Mouse (Mus musculus): ENCODE results near the gene Lrrc59.

Lrrc59 gene

DNA sequence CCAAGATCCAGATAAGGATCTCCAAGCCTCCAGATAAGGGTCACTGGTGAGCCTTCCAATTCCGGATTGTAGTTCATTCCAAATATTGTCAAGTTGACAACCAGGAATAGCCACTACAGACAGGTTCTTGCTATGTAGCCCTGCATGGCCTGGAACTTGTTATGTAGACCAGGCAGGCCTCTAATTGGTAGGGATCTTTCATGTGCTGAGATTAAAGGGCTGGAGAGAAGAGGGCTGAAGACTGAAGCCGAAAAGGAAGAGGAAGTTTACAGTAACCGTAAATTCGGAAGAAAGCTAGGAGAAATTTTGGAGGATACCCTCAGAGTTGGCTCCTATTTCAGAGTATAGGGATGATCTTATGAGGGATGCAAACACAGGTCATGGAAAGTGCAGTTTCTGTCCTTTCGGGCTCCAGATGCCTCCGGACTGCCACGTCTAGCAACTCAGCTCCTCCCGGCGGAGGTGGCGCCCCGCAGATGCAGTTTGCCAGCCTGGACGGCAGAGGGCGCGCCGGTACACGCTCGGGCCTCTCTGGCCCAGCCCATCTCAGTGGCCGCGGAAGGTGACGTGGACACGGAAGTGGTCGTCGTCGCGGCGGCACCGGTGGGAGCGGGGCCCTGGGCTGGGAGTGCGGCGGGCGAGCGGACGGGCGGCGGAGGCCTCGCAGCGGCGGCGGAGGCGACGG, at the start of gene Lrrc59:
Gene Lrrc59, plus strand, starts transcription at position 569 of the 685 bp plus-strand sequence.
- DNase-seq = peak; percentile 95

DNA sequence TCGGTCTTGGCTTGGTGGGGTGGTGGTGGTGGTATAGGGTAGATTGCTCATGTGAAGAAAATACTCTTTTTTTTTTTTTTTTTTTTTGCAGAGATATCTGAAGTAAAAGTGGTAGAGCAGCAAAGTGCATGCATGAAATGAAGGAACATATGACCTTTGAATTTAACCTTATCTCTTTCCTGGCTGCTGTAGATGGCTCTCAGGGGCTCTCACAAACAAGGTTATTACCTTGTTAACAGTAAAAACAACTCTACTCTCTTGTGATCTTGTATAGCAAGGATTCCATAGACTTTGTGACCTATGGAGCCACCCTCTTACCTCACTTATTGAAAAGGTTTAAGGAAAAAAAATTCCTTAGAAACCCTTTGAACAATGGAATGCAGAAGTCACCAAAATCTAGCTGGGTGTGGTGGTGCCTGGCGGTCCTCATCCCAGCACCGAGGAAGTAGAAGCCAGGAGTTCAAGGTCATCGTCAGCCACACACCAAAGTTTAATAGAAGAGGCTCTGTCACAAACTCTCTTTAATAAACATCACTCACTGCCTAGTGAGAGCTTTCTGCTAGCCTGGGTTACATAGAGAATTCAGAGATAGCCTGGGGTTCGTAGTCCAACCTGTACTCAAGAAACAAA, 49.3 kb upstream of the Lrrc59 start:
- DNase-seq = no peak

DNA sequence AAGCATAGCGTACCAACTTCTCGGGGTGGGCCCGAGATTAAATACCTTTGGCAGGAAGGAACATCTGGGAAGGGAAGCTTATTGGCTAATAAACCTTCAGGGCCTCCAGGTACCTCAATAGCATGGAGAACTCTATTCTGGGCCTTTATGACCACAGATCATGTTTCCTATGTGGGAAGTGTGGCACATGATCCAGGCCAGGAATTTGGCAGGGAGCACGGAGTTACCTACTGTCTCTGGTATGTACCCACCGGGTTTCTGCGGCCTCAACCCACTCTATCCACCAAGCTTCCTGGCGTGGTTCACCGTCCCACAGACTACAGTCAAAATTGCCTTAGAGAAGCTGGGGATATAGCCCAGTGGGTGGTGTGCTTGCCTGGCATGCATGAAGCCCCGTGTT, 44.5 kb upstream of the Lrrc59 start:
- no peak for DNase-seq

DNA sequence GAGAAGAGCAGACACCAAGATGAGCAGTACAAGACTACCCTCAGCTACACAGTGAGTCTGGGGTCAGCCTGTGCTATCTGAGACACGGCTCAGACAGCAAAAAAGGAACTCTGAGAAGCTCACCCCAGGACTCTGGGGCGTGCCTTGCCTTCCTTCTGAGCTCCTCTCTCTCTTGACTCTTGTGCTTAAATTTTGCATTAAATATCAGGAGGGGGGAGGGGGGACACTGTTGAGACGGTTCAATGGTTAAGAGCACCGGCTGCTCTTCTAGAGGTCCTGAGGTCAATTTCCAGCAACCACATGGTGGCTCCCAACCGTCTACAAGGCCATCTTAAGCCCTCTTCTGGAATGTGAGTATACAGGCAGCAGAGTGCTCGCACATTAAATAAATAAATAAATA, 42.1 kb upstream of the Lrrc59 start:
- DNase-seq = no peak

DNA sequence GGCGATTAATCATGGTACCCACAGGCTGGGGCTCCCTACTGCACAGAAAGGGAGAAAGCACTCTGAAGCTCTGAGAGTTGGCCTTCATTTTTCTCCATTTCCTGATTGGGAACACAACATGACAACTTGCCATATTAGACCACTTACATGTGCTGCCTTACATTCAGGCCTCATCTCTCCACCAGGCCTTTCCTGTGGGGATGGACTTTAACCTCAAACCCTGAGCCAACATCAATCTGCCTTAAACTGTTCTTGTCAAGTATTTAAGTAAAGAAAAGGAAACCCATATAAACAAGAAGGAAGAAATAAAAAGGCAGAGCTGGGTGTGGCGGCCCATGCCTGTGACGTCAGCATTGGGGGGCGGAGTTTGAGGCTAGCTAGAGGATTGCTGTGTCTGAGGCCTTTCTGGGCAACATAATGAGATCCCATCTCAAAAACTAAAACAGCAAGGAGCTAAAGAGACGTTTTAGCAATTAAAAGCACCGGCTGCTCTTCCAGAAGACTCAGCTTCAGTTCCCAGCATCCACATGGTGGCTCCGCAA, 33.2 kb upstream of the Lrrc59 start:
- DNase-seq = no peak

DNA sequence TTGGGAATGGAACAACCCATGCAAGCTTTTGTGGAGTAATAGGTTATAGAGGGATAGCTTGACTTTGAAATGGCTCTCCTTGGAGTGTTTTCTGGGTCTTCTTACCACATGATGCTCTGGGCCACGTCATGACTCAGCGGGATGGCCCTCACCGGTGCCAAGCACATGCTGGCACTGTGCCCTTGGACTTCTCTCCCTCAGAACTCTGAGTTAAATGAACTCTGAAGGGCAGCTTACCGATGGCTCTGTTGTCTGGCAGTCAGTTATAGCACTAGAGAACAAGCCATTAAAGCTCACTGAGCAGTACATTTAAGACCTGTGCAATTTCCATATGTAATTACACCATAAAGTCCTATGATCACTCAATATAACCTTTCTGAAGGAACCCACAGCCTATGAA, 32.2 kb upstream of the Lrrc59 start:
- no peak for DNase-seq

DNA sequence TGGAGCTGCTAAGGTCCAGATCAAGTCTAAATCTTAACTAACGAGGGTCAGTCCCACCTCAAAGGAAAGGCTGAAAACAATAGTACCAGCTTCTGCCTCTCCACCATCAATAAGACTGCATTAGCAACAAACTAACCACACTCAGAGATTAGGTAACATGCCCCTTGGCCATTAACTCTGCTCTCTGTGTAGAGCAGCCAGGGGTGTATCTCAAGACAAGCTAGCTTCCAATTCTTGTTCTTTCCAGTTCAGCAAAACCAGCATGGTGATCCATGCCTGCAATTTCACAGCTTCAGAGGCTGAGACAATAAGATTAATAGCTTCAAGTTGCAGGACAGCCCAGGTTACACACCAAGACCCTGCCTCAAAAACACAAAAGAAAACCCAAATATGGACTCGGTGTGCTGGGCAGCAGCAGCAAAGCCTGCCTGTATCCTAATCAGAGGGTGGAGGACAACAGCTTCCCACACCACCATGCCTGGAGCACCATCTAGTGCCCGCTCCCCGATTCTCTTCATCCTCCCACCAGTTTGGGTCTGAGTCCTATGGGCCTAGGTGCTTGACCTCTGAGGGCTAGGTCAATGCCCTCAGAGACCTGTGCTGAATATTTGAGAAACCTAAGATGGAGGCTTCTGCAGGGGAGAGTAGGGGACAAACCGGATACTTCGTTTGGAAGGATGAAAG, 31.0 kb upstream of the Lrrc59 start:
- DNase-seq = no peak

DNA sequence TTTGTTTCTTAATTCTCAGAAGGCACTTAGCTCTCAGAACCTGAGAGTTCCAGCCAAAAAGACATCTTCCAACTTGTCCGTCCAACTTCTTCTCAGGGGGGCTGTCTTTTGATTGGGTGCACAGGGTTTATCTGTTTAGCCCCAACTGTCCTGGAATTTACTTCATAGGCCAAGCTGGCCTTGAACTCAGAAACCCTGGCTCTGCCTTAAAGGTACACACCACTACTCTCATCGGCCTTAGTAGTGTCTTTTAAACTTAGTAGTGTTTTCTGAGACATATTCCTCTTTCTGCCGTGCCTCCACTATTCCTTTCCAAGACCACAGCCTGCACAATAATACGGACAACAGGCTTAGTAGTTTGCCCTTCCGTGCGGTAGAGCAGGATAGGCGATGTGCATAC, 29.1 kb upstream of the Lrrc59 start:
- DNase-seq = no peak

DNA sequence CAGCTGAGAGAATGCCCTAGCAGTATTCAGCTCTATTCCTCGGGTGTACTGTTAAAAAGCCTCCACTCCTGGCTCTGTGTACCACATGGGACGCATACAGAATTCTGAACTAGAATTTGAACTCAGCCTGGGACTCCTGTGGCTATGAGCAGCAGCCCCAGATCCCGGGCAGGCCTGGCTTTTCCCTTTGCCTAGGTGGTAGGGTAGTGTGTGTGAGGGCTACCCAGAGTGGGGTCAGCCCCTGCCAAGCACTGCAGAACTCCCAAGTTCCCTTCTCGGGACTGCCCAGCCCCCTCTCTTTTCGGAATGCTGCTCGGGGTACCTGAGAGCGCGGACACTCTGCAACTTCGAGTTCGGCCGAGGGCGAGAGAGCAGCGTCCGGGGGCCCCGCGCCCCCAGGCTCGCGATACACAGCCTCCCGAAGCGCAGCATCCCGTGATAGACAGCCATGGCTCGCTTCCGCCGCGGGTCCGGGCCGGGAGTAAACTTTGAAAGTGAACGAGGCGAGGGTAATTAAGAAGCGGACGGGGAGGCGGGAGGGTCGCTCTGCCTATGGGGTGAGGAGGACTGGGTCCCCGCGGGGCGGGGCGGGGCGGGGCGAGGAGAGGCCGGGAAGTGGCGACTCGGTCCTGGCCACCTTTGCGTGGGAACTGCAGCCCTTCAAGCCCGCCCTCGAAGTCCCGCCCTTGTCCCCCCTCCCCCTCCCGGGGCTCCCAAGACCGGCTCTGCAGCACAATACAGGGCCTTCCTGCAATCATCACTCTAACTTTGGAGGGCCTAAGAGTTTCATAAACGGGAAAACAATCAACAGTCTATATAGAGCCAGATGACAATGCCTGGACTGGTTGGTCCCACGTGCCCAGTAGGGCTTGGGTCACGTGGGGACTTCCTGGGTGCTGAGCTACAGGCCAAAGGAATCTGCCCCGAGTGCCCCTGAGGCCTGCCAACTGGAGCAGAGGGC, 28.0 kb upstream of the Lrrc59 start, which contains the start of gene Acsf2:
Gene Acsf2, minus strand, starts transcription at position 551 of the 961 bp plus-strand sequence.
- DNase-seq = peak; percentile 26

DNA sequence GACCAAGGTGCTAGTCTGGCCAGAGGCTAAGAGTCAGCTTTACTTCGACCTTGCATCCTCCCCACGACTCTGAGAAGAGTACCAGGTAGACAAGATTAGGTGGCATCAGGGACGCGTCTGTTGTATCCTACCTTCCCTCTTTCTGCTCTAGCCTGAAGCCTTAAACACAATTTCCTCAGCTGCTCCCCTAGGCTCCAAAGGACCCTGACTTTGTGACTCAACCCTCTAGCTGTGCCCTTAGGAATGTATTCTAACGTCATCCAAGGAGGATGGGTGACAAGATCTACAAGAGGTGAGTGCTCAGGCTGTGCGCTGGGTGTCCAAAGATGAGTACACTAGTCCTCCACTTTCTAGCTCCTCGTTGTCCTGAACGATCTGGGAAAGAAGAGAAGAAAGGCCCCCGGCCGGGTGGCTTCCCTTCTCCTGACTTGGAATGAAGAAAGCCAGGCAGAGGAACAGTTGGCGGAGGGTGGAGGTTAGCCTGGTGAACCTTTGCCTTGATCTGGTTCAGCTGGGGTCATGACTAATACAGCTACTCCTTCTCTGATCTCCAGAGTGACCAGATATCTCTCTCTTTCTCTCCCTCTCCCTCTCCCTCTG, 27.1 kb upstream of the Lrrc59 start:
- DNase-seq = no peak

DNA sequence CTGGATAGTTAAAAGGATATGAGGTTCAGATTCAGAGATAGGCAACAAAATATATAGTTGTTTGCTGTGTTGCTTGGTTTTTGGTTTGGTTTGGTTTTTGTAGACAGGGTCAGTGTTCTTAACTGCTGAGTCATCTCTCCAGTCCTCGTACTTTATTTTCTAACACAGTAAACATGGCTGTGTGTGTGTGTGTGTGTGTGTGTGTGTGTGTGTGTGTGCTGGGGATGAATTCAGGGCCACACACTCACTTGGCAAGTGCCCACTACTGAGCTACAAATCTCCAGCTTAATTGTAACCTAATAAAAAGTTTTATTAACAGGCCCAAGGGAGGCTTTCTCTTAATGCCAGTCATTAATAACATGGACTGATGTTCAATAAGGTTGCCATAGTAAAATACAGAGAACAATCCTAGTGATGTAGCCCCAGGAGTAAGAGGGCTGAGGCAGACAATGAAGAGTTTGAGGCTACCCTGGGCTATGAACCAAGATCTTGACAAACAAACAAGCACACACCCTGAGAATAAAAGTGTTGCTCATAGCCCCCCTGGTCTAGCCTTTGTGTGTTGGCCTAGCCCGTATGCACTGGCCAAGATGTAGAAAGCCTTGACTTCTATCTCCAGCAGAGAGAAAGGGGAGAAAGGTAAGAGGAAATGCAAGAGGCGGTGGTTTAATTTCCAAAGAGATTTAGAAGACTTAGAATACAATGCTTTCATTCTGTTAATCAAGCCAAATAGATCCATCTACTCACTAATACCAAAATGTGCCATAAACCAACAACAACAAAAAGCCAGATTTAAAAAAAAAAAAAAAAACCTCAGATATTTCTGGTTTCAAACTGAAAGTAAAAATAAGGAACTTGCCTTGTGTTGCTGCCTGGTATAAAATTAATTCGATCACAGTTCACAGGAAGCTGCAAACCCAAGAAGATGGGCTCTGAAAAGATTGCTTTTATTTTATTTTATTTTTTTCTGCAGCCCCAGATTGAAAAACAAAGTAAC, 18.5 kb upstream of the Lrrc59 start:
- DNase-seq = no peak

DNA sequence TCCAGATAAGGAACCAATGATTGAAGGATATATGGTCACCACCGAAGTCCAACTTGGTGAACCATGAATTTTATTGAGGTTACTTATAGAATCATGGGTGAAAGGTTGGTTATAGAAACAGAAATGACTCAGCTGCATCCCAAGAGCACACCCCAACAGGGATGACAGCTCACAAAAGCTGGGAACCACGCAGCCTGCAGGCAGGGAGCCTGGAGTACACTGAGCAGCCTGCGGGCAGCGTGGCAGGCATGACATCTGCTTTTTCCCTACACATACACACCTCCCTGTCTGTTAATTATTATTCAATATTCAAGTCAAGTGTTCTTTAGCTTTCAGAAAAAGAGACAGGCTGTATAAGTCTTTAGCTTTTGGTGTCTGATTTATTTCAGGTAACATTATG, 15.0 kb upstream of the Lrrc59 start:
- DNase-seq = no peak

DNA sequence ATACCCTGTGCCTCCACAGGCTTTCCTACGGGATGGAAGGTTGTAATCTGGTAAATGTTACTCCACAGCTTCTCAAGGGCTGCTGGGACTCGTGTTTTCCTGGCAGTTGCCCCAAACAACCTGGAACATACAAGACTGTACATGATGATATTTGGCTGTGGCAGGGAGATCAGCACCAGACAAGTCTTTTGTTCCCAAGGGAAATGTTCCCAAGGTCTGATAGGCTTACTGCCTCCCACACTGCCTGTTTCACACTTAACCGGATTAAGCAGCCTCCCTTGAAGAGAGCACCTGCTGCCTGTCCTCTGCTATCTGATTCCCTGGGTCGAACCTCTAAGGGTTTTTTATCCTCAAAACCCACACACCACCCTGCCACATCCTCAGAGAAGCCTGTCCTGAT, 14.1 kb upstream of the Lrrc59 start:
- no peak for DNase-seq

DNA sequence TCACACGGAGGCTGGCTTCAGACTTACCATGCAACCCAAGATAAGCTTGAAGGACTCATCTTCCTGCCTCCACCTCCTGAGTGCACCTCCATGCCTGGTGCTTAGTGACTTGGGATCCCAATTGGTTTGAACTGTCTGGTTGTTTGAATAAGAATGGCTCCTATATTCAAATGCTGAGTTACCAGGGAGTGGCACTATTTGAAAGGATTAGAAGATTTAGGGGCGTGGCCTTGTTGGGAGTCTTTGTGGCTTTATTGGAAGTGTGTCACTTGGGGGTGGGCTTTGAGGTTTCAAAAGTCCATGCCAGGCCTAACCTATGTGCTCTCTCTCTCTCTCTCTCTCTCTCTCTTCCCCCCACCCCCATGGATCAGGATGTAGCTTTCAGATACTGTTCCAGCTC, 11.9 kb upstream of the Lrrc59 start:
- DNase-seq = no peak

DNA sequence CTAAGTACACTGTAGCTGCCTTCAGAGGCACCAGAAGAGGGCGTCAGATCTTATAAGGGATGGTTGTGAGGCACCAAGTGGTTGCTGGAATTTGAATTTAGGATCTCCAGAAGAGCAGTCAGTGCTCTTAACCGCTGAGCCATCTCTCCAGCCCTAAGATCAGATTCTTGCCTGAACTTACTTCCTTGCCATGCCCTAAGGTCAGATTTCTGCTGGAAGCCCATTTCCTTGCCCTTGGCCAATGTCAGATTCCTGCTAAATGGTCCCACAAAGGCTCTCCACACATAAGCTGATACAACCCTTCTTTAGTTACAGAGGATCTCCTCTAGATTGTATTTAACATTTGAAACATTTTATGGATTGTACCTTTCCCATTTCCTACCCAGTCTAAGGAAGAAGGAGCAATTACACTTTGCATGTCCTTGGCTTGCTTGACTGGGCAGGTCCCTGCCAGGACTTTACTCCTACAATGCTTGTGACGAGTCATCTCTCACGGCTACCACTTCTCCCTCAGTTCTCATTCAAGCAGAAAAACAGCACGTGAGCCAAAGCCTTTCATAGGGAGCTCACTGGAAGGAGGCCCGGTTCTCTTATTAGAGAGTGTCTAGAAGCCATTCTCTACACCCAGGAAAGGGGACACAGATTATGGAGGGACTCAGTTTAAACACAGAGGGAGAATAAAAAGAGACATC, 8.7 kb upstream of the Lrrc59 start:
- DNase-seq = no peak

DNA sequence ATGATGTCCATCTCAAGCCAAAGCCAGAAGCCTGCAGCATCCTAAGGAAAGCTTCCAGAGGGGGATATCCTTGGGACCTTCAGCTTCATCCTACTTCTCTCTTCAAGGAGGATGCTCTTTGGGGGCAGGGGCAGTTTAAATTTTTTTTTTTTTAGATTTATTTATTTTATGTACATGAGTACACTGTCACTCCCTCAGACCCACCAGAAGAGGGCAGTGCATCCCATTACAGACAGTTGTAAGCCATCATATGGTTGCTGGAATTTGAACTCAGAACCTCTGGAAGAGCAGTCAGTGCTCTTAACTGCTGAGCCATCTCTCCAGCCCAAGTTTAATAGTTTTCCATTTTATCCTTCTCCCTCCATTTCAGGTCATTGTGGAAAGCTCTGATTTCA, 8.1 kb upstream of the Lrrc59 start:
- no peak for DNase-seq

DNA sequence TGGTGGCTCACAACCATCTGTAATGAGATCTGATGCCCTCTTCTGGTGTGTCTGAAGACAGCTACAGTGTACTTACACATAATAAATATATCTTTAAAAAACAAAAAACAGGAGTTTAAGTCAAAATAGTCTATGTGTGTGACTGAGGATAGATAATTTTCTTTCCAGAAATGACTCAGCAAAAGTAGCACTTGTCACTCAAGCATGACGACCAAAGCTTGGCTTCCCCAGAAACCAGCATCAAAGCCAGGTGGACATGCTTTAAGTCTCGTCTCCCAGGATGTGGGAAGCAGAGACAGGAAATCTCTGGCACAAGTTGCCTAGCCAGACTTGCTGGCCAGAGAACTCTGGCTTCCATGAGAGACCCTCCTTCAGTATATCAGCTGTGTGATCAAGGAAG, 7.4 kb upstream of the Lrrc59 start:
- DNase-seq = no peak

DNA sequence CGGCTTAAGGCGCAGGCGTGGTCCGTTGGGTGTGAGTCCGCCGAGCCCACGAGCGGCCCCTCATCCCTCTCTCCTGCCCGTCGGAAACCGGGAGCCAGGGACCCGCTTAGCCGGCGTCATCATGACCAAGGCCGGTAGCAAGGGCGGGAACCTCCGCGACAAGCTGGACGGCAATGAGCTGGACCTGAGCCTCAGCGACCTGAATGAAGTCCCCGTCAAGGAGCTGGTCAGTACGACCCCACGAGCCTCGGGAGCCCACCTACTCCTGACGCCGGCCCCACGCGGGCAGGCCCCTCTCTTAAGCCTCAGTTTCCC, 274 bp downstream of the Lrrc59 start:
- no peak for DNase-seq

DNA sequence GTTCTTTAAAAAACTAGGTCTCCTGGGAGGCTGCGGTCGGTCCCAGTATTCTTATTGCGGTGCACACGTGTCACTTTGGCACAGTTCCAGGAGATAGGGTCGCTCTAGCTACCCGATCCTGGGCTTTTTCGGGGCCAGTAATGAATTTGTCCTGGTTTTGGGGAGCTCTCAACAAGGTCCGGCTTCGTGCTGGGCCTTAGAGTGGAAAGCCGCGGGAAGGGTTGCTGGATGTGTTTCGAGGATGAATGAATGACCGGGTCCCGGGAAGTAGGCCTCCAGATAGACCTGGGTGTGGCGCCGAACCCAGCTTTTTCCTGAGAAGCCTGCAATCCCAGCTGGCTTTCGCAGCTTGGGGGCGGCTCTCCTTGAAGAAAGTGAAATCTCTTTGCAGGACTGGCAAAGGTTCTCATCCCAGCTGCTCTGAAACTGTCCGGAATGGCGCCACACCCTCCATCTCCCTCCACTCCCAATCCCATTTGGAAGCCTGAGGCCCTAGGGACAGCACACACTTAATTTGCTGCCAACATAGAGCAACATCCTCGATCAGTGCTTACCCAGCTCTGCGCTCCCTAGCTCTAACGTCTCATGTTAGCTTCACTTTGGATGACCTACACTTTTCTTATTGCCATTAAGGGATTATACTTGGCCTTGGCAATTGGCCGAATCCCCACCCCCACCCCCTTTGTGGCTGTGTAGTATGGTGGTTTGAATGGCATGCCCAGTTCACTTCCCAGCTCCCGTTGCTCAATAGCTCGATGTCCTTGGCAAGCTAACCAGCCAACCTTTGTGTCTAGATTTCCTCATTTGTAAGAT, 838 bp downstream of the Lrrc59 start:
- DNase-seq = peak; percentile 12

DNA sequence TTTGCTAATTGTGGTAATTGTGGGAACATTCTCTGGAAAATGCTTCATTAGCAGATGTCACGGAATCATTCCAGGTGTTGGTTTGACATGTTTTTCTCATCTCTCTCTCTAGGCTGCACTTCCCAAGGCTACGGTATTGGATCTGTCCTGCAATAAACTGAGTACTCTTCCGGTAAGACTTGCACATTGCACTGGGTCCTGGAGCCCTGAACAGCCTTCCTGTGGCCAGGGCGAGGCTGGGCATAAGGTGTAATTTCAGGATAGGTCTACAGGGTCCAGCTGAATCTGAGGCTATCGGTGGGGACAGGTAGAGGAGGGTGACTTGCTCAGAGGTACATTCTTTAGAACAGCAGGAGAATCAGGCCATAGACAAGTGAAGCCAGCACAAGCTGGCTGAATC, 2.4 kb downstream of the Lrrc59 start:
- DNase-seq = no peak

All from right cerebral cortex, adult 18-20 months (tissue).